Comparison of ENCODE assay signal across 9 mouse cellular contexts in genomic region chr9:44096536-44096935, GRCm38 (mm10). TPM values are rescaled to one million over a fixed set of nuclear protein-coding genes. Genes with fewer than 3 reads are reported as not detected.
DNase-seq lines count a peak whose midpoint lies in the region; ATAC-seq lines count a peak whose summit lies in the region.
"Had no signal": no experiment of that assay in that cellular context is flagged by ENCODE, and none has a peak within 500 bp of the region (broad histone marks: within the 10 kb centered on the region; RNA-seq: fewer than 3 reads in every experiment).

No protein-coding gene starts in this region.

- WGBS in forebrain, embryonic 15.5 days = 12% methylated on average over 9 of the region's 9 CpGs
- WGBS in hindbrain, embryonic 16.5 days = 18% methylated on average over 9 of the region's 9 CpGs
- WGBS in liver, embryonic 11.5 days = 57% methylated on average over 9 of the region's 9 CpGs

- H3K27me3 ChIP-seq in forebrain, embryonic 15.5 days = no peaks in the 10 kb centered on the region
- no peaks in the 10 kb centered on the region for H3K27me3 ChIP-seq in hindbrain, embryonic 16.5 days (replicated peaks; ENCODE audit: control insufficient read depth, insufficient read depth, low read length)
- no peaks in the 10 kb centered on the region for H3K27me3 ChIP-seq in liver, embryonic 11.5 days (replicated peaks; ENCODE audit: control insufficient read depth, insufficient read depth, low read length)

- no peak overlapping the region for H3K4me2 ChIP-seq in forebrain, embryonic 15.5 days (replicated peaks)
- no peak overlapping the region for H3K4me2 ChIP-seq in hindbrain, embryonic 16.5 days (ENCODE audit: low read length)
- no peak overlapping the region for H3K4me2 ChIP-seq in liver, embryonic 11.5 days

- H3K4me3 ChIP-seq in forebrain, embryonic 15.5 days = no peak overlapping the region
- no peak overlapping the region for H3K4me3 ChIP-seq in hindbrain, embryonic 16.5 days (ENCODE audit: low read length)
- no peak overlapping the region for H3K4me3 ChIP-seq in liver, embryonic 11.5 days (ENCODE audit: low read depth, low read length)

- H3K27ac ChIP-seq in forebrain, embryonic 15.5 days (replicated peaks) = peak overlapping the region; percentile 53
- peak overlapping the region; percentile 52; the same call in 1 of the 2 replicates for H3K27ac ChIP-seq in hindbrain, embryonic 16.5 days (ENCODE audit: low read depth, low read length)
- H3K27ac ChIP-seq in liver, embryonic 11.5 days (ENCODE audit: low read depth, low read length) = no peak overlapping the region
- H3K27ac ChIP-seq: macrophage had no signal

- intact Hi-C loops in left cerebral cortex, postnatal 25 days (cut with DNase I) = no loop called here

- ATAC-seq in forebrain, embryonic 15.5 days (replicated peaks) = peak; percentile 69; the same call in 1 of the 2 replicates
- peak; percentile 75 for ATAC-seq in hindbrain, embryonic 16.5 days
- no peak for ATAC-seq in liver, embryonic 11.5 days (replicated peaks; ENCODE audit: low FRiP score)

- no peaks in the 10 kb centered on the region for H3K36me3 ChIP-seq in forebrain, embryonic 15.5 days
- no peaks in the 10 kb centered on the region for H3K36me3 ChIP-seq in hindbrain, embryonic 16.5 days (ENCODE audit: control insufficient read depth, insufficient read depth, low read length)
- no peaks in the 10 kb centered on the region for H3K36me3 ChIP-seq in liver, embryonic 11.5 days (ENCODE audit: control insufficient read depth, insufficient read depth, low read length)

- no peak overlapping the region for H3K9ac ChIP-seq in forebrain, embryonic 15.5 days (replicated peaks)
- no peak overlapping the region for H3K9ac ChIP-seq in hindbrain, embryonic 16.5 days (ENCODE audit: low read depth, low read length)
- no peak overlapping the region for H3K9ac ChIP-seq in liver, embryonic 11.5 days (ENCODE audit: low read depth, low read length)

- H3K4me1 ChIP-seq in forebrain, embryonic 15.5 days = peaks cover 17% of the 10 kb centered on the region
- peaks cover 6% of the 10 kb centered on the region for H3K4me1 ChIP-seq in hindbrain, embryonic 16.5 days (ENCODE audit: control insufficient read depth, insufficient read depth, low read depth, low read length)
- no peaks in the 10 kb centered on the region; the same call in 1 of the 2 replicates for H3K4me1 ChIP-seq in liver, embryonic 11.5 days (replicated peaks; ENCODE audit: control insufficient read depth, insufficient read depth, low read length)

- DNase-seq in left cerebral cortex, postnatal 25 days (ENCODE audit: low spot score in 2 of 2) = peak; percentile 65 to 77
- no peak for DNase-seq in left cerebral cortex, adult 18-20 months (ENCODE audit: low spot score in 2 of 2)
- DNase-seq in retina, postnatal 1 day = peak; percentile 66
- DNase-seq in liver, embryonic 11.5 days (ENCODE audit: low spot score) = no peak
- DNase-seq in Muller cell, postnatal 12 days (ENCODE audit: inconsistent ontology term) = no peak

- H3K9me3 ChIP-seq in forebrain, embryonic 15.5 days = no peaks in the 10 kb centered on the region
- H3K9me3 ChIP-seq in hindbrain, embryonic 16.5 days (ENCODE audit: control insufficient read depth, low read length) = no peaks in the 10 kb centered on the region
- H3K9me3 ChIP-seq in liver, embryonic 11.5 days (ENCODE audit: control insufficient read depth, low read length) = no peaks in the 10 kb centered on the region

RNA-seq across cellular contexts. Expression of gene Mfrp, which starts 5.0 kb away (rescaled TPM):
- total RNA-seq in left cerebral cortex, postnatal 25 days (2021) = 1 to 10 TPM in 1 of 2 experiments, under 1 TPM in 1; 0.55 to 1.6 TPM
- under 1 TPM in 1 of 2 experiments, not detected in 1; 0.16 TPM for total RNA-seq in left cerebral cortex, adult 18-20 months (2021)
- polyA plus RNA-seq in forebrain, embryonic 15.5 days (2015; fragmentation: Nextera tagmentation; extraction: Ambion mirVana) = 0.18 and 0.23 TPM in 2 replicates
- polyA plus RNA-seq in hindbrain, embryonic 16.5 days (2015; fragmentation: Nextera tagmentation; extraction: Ambion mirVana) = 0.20 and 0.31 TPM in 2 replicates
- 0.14 TPM in 1 of 2 replicates, not detected in the other for polyA plus RNA-seq in liver, embryonic 11.5 days (2014; fragmentation: Nextera tagmentation; extraction: Ambion mirVana)
- total RNA-seq: heart, postnatal 36 days had no signal
- polyA plus RNA-seq: macrophage had no signal

RNA-seq across cellular contexts. Expression of gene C1qtnf5, which starts 10.5 kb away (rescaled TPM):
- total RNA-seq in left cerebral cortex, postnatal 25 days (2021) = 10 to 100 TPM; 23.1 to 26.1 TPM
- total RNA-seq in left cerebral cortex, adult 18-20 months (2021) = 10 to 100 TPM; 18.1 to 23.2 TPM
- 2.2 and 3.6 TPM in 2 replicates for polyA plus RNA-seq in forebrain, embryonic 15.5 days (2015; fragmentation: Nextera tagmentation; extraction: Ambion mirVana)
- polyA plus RNA-seq in hindbrain, embryonic 16.5 days (2015; fragmentation: Nextera tagmentation; extraction: Ambion mirVana) = 8.5 and 9.5 TPM in 2 replicates
- 0.13 and 0.26 TPM in 2 replicates for polyA plus RNA-seq in liver, embryonic 11.5 days (2014; fragmentation: Nextera tagmentation; extraction: Ambion mirVana)
- polyA plus RNA-seq: macrophage had no signal

RNA-seq across cellular contexts. Expression of gene Gm49380, which starts 16.8 kb away (rescaled TPM):
- total RNA-seq in left cerebral cortex, postnatal 25 days (2021) = under 1 TPM; 0.14 to 0.27 TPM
- total RNA-seq in left cerebral cortex, adult 18-20 months (2021) = under 1 TPM; 0.14 to 0.42 TPM
- 0.17 and 0.18 TPM in 2 replicates for polyA plus RNA-seq in forebrain, embryonic 15.5 days (2015; fragmentation: Nextera tagmentation; extraction: Ambion mirVana)
- 0.14 and 0.24 TPM in 2 replicates for polyA plus RNA-seq in hindbrain, embryonic 16.5 days (2015; fragmentation: Nextera tagmentation; extraction: Ambion mirVana)
- not detected in 2 replicates for polyA plus RNA-seq in liver, embryonic 11.5 days (2014; fragmentation: Nextera tagmentation; extraction: Ambion mirVana)

RNA-seq across cellular contexts. Expression of gene Rnf26, which starts 16.8 kb away (rescaled TPM):
- total RNA-seq in left cerebral cortex, postnatal 25 days (2021) = 10 to 100 TPM; 30.6 to 31.5 TPM
- 10 to 100 TPM; 28.7 to 31.9 TPM for total RNA-seq in left cerebral cortex, adult 18-20 months (2021)
- 39.9 and 40.1 TPM in 2 replicates for polyA plus RNA-seq in forebrain, embryonic 15.5 days (2015; fragmentation: Nextera tagmentation; extraction: Ambion mirVana)
- polyA plus RNA-seq in hindbrain, embryonic 16.5 days (2015; fragmentation: Nextera tagmentation; extraction: Ambion mirVana) = 33.0 and 37.8 TPM in 2 replicates
- polyA plus RNA-seq in liver, embryonic 11.5 days (2014; fragmentation: Nextera tagmentation; extraction: Ambion mirVana) = 61.1 and 62.3 TPM in 2 replicates

RNA-seq across cellular contexts. Expression of gene Usp2, which starts 29.7 kb away (rescaled TPM):
- total RNA-seq in left cerebral cortex, postnatal 25 days (2021) = 100 to 1,000 TPM in 1 of 2 experiments, 10 to 100 TPM in 1; 72.3 to 106 TPM
- 10 to 100 TPM; 79.1 to 86.3 TPM for total RNA-seq in left cerebral cortex, adult 18-20 months (2021)
- polyA plus RNA-seq in forebrain, embryonic 15.5 days (2015; fragmentation: Nextera tagmentation; extraction: Ambion mirVana) = 9.0 and 10.0 TPM in 2 replicates
- 12.8 and 18.6 TPM in 2 replicates for polyA plus RNA-seq in hindbrain, embryonic 16.5 days (2015; fragmentation: Nextera tagmentation; extraction: Ambion mirVana)
- 4.4 and 7.7 TPM in 2 replicates for polyA plus RNA-seq in liver, embryonic 11.5 days (2014; fragmentation: Nextera tagmentation; extraction: Ambion mirVana)

Comparison
In these comparisons a context has a peak if more than half of its experiments do, and no peak if none do; other contexts are left out.
1. DNase-seq: peak in left cerebral cortex, postnatal 25 days (2 of 2) and retina, postnatal 1 day (single experiment); none in left cerebral cortex, adult 18-20 months (0 of 2), liver, embryonic 11.5 days (single experiment) and Muller cell, postnatal 12 days (single experiment).